Mouse (Mus musculus) heart, postnatal 0 days (tissue): ENCODE data around the gene Gfi1b. TPM values are rescaled to one million over a fixed set of nuclear protein-coding genes. Genes with fewer than 3 reads are reported as not detected.

Experiments
- ATAC-seq: fragments of 200-750 bp; cut with Nextera tagmentation; 2 replicates; pipeline ENCODE4 v1.8.0; 2017; ENCODE audit warnings: low read depth, moderate number of reproducible peaks, moderate library complexity; ENCODE audit not compliant: insufficient read depth
- DNase-seq: peaks from one replicate; pipeline ENCODE4 v3.0.0-alpha.2; 2016; ENCODE audit warnings: low spot score
- H3K27ac ChIP-seq: fragments of 300-500 bp; sonication (generic); 2 replicates; pipeline ENCODE4 v1.5.1; 2014; ENCODE audit warnings: low read depth, mild to moderate bottlenecking
- H3K27me3 ChIP-seq: fragments of 300-500 bp; sonication (generic); 2 replicates; pipeline ENCODE4 v1.6.1; 2014; ENCODE audit warnings: low read length, mixed read lengths; ENCODE audit not compliant: control insufficient read depth, insufficient read depth
- H3K36me3 ChIP-seq: fragments of 300-500 bp; sonication (generic); replicated peaks from 2 replicates; pipeline ENCODE4 v1.6.1; 2014; ENCODE audit warnings: low read length, mixed read lengths; ENCODE audit not compliant: control insufficient read depth, insufficient read depth
- H3K4me1 ChIP-seq: fragments of 300-500 bp; sonication (generic); 2 replicates; pipeline ENCODE4 v1.6.1; 2014; ENCODE audit warnings: antibody characterized with exemption; ENCODE audit not compliant: control insufficient read depth, insufficient read depth
- H3K4me2 ChIP-seq: fragments of 300-500 bp; sonication (generic); 2 replicates; pipeline ENCODE4 v1.6.1; 2014; ENCODE audit warnings: low read depth, mild to moderate bottlenecking, low read length, moderate library complexity
- H3K4me3 ChIP-seq: fragments of 300-500 bp; sonication (generic); 2 replicates; pipeline ENCODE4 v1.5.1; 2014; ENCODE audit warnings: low read depth, low read length
- H3K9ac ChIP-seq: fragments of 300-500 bp; sonication (generic); replicated peaks from 2 replicates; pipeline ENCODE4 v1.6.1; 2014; ENCODE audit warnings: low read depth, low read length, mixed read lengths
- H3K9me3 ChIP-seq: fragments of 300-500 bp; sonication (generic); replicated peaks from 2 replicates; pipeline ENCODE4 v1.6.1; 2016; ENCODE audit warnings: low read length; ENCODE audit not compliant: control insufficient read depth
- CTCF ChIP-seq: IDR thresholded peaks from 2 replicates; pipeline ENCODE4 v1.5.1; 2016; ENCODE audit warnings: antibody characterized with exemption, control low read depth, low read depth
- EP300 ChIP-seq: IDR thresholded peaks from 2 replicates; pipeline ENCODE4 v1.6.1; 2016; ENCODE audit warnings: antibody characterized with exemption, low read depth
- WGBS: fragments of 180-500 bp; shearing (Covaris S2); extraction: QIAGEN DNeasy Blood & Tissue Kit; methylation state at CpG from one replicate; pipeline ENCODE4 v1.1.7; 2014; 5-methylcytosine and 5-hydroxymethylcytosine counted together
- microRNA-seq: library from miRNA; unstranded; fragments of <30 nt; microRNA quantifications from one replicate; pipeline ENCODE4, GENCODE M21; 2016
- polyA plus RNA-seq: library from polyadenylated mRNA; unstranded; fragments of >200 nt; fragmentation: Nextera tagmentation; extraction: Ambion mirVana; gene quantifications from 2 replicates; pipeline ENCODE4 v1.2.1, GENCODE M21; 2015
- total RNA-seq: library from RNA; depleted of rRNA; stranded (reverse); fragments of >200 nt; gene quantifications from 2 replicates; pipeline ENCODE4 v1.2.3, GENCODE M21; 2014; ENCODE audit warnings: low replicate concordance; rRNA removed

The Gfi1b gene
- total and polyA plus RNA-seq, 2 experiments from 2014 or later = 0.23 TPM; not detected in 1

DNA sequence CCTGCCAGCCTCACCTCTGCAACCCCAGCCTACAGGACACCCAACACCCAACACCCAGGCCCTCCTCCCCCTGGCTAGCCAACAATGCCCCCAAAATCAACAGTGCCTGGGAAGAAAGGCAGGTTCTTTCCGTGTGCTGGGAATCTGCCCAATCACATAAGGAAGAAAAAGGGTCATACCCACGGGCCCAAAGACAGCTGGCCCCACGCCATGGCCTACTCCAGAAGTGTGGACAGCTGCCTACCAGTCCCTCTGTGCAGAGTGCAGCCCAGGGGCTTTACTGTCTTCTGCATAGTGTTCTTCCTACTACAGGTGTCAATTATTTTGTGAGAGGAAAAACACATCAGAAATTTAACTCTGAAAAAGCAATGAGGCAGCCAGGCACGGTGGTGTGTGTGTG, 46.4 kb downstream of the Gfi1b start:
- Histone ChIP-seq H3K9ac (no peak overlapping the region), H3K4me1 (no peaks in the 10 kb centered on the region), H3K36me3 (peaks cover 78% of the 10 kb centered on the region), H3K27ac (no peak overlapping the region), H3K4me3 (no peak overlapping the region), H3K27me3 (no peaks in the 10 kb centered on the region), H3K9me3 (no peaks in the 10 kb centered on the region), H3K4me2 (no peak overlapping the region)
- ATAC-seq (no peak), DNase-seq (no peak)
- WGBS = 63% methylated on average over 4 of the region's 4 CpGs
- TF ChIP-seq CTCF (no peak), EP300 (no peak)

DNA sequence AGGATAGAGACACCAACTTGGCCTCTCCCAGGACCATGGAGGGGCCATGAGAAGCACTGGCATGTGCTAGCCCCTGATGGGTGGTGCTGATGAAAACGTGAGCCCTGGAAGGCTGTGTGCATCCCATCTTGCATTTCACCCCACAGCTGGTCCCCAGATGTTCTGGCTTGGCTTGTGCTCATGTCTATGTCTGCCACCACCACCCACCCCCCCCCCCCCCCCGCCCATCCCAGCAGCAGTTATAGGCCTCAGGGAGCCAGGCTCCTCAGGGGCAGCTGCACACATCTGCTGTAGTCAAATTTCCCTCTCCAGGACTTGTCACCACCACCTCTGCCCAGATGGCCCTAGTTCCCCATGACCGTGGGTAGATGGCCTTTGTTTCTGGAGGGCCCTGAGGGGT, 51.9 kb downstream of the Gfi1b start:
- Histone ChIP-seq H3K4me1 (no peaks in the 10 kb centered on the region), H3K27ac (no peak overlapping the region), H3K9me3 (no peaks in the 10 kb centered on the region), H3K4me2 (no peak overlapping the region), H3K27me3 (no peaks in the 10 kb centered on the region), H3K4me3 (no peak overlapping the region), H3K36me3 (peaks cover 90% of the 10 kb centered on the region), H3K9ac (no peak overlapping the region)
- TF ChIP-seq CTCF (no peak), EP300 (no peak)
- 71% methylated on average over 2 of the region's 3 CpGs for whole genome bisulfite sequencing
- DNase-seq (no peak), ATAC-seq (no peak)

DNA sequence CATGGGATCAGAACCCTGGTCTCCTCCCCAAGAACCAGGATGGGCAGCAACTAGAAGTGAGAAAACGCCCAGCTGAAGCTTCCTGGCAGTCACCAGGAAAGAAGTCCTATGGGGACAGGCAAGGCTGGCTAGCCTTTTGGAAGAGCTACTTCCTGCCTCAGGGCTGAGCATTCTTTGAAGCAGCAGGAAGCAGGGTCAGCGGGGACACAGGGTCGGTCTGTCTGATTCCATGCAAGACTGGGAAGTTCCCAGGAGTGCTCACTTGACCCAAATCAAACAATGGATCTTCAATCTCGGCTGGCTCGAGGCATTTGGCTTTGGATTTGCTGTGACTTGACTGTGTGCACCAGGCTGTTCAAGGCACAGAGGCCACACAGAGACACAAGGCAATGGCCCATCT, 55.2 kb downstream of the Gfi1b start:
- DNase-seq (peak; percentile 14), ATAC-seq (peak; percentile 38; the same call in 1 of the 2 replicates)
- Histone ChIP-seq H3K27me3 (no peaks in the 10 kb centered on the region), H3K4me2 (no peak overlapping the region), H3K9ac (no peak overlapping the region), H3K9me3 (no peaks in the 10 kb centered on the region), H3K4me3 (no peak overlapping the region), H3K36me3 (peaks cover 58% of the 10 kb centered on the region), H3K27ac (no peak overlapping the region), H3K4me1 (no peaks in the 10 kb centered on the region)
- 72% methylated on average over 5 of the region's 5 CpGs for WGBS
- TF ChIP-seq EP300 (no peak), CTCF (no peak)

DNA sequence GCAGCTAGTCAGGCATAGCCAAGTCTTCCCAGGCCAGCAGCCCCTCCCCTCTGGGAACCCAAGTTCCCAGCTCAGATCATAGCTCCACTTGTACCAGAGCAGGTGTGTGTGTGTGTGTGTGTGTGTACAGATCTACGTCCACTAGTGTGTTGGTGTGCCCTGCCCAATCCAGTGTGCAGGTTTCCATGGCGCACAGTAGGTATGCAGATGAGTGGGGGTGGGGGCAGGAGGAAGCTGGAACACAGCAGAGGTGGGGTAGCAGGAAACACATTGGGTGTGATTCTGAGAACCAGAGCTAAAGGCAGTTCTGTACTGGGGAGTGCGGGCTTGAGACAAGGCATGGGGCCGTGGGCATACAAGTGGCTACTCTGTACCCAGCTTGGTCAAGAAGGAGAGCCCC, 57.4 kb downstream of the Gfi1b start:
- no peak overlapping the region for H3K9ac ChIP-seq
- H3K27ac ChIP-seq = no peak overlapping the region
- ATAC-seq = no peak
- TF ChIP-seq EP300 = no peak
- no peak for TF ChIP-seq CTCF
- no peak overlapping the region for H3K4me3 ChIP-seq
- no peak for DNase-seq
- no peaks in the 10 kb centered on the region for H3K27me3 ChIP-seq
- no peaks in the 10 kb centered on the region for H3K9me3 ChIP-seq
- peaks cover 37% of the 10 kb centered on the region for H3K36me3 ChIP-seq
- H3K4me2 ChIP-seq = no peak overlapping the region
- WGBS = 87% methylated on average over 4 of the region's 4 CpGs
- no peaks in the 10 kb centered on the region for H3K4me1 ChIP-seq

DNA sequence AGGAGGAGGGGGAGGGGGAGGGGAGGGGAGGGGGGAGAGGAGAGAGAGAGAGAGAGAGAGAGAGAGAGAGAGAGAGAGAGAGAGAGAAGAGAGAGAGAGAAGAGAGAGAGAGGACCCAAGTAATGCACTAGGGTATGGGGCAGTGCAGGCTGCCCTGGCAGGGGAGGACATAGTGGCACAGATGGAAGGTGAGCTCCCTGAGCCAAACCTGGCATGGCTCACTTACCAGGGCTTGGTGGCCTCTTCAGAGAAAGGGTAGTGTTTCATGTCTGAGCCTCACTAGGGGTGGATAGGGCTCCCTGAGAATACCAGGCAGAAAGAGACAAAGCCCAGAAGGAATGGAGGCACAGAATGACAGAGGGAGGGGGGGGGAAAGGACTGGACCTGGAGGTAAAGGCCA, 58.0 kb downstream of the Gfi1b start:
- Histone ChIP-seq H3K9me3 (no peaks in the 10 kb centered on the region), H3K9ac (no peak overlapping the region), H3K4me1 (no peaks in the 10 kb centered on the region), H3K4me2 (no peak overlapping the region), H3K27ac (no peak overlapping the region), H3K4me3 (no peak overlapping the region), H3K36me3 (peaks cover 31% of the 10 kb centered on the region), H3K27me3 (no peaks in the 10 kb centered on the region)
- ATAC-seq = no peak
- DNase-seq = no peak
- TF ChIP-seq CTCF (no peak), EP300 (no peak)

DNA sequence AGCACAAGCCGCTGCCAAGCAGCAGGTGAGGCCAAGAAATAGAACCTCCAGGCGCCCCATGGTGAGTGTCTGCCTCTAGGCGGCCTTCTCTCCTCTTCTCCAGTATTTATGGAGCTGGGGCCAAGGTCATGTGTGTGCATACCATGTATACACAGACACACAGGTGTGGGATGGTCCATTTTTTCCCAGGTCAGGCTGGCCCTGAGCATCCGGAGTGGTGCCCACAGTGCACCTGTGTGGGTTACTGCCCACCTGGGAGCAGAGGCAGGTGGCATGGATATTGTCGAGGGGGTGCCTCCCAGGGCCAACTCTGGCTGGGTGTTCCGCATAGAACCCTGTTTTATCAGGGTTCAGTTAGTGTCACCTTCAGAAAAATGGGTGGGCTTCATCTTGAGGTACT, 58.5 kb downstream of the Gfi1b start, which contains the start of gene Cel:
Cel (minus strand) TSS at position 101 of the 400 bp plus-strand sequence.
- Histone ChIP-seq H3K27me3 (no peaks in the 10 kb centered on the region), H3K4me1 (no peaks in the 10 kb centered on the region), H3K9me3 (no peaks in the 10 kb centered on the region), H3K4me2 (no peak within 1 kb of the TSS), H3K4me3 (no peak within 1 kb of the TSS), H3K27ac (no peak within 1 kb of the TSS), H3K9ac (no peak within 1 kb of the TSS), H3K36me3 (peaks cover 26% of the 10 kb centered on the region)
- TF ChIP-seq CTCF (no peak), EP300 (no peak)
- DNase-seq (no peak), ATAC-seq (no peak)
- 65% methylated on average over 6 of the region's 6 CpGs for WGBS

Small RNA genes within 50 kb of the gene (microRNA-seq; reads per million reads assigned to microRNA genes)
- gene Gm22824 = not detected

Other genes with a start within 250 kb of the Gfi1b start
- gene Ppp1r26, start 175.2 kb downstream of the Gfi1b start, total RNA-seq = 4.4 and 18.0 TPM in 2 replicates
- 1.7 and 2.0 TPM in 2 replicates for gene Ppp1r26, start 175.2 kb downstream of the Gfi1b start, polyA plus RNA-seq
- not detected in 2 replicates for gene 1700007K13Rik, start 155.7 kb downstream of the Gfi1b start, total RNA-seq
- 0.15 and 0.65 TPM in 2 replicates for gene 1700007K13Rik, start 155.7 kb downstream of the Gfi1b start, polyA plus RNA-seq
- gene Mrps2, start 153.9 kb downstream of the Gfi1b start, total RNA-seq = 29.8 and 37.1 TPM in 2 replicates
- 40.9 and 45.0 TPM in 2 replicates for gene Mrps2, start 153.9 kb downstream of the Gfi1b start, polyA plus RNA-seq
- gene Gbgt1, start 125.1 kb downstream of the Gfi1b start, total RNA-seq = 0.15 and 0.42 TPM in 2 replicates
- 0.11 TPM in 1 of 2 replicates, not detected in the other for gene Gbgt1, start 125.1 kb downstream of the Gfi1b start, polyA plus RNA-seq
- gene Gm10134, start 115.9 kb downstream of the Gfi1b start, total RNA-seq = not detected in 2 replicates
- gene Gm10134, start 115.9 kb downstream of the Gfi1b start, polyA plus RNA-seq = 0.49 TPM in 1 of 2 replicates, not detected in the other
- gene Ralgds, start 108.9 kb downstream of the Gfi1b start, total RNA-seq = 34.9 and 35.7 TPM in 2 replicates
- 12.2 and 13.1 TPM in 2 replicates for gene Ralgds, start 108.9 kb downstream of the Gfi1b start, polyA plus RNA-seq
- not detected in 2 replicates for gene Cel, start 58.6 kb downstream of the Gfi1b start, total RNA-seq
- not detected in 2 replicates for gene Cel, start 58.6 kb downstream of the Gfi1b start, polyA plus RNA-seq
- gene Gtf3c5, start 38.2 kb downstream of the Gfi1b start, total RNA-seq = 14.0 and 14.3 TPM in 2 replicates
- 12.4 and 12.7 TPM in 2 replicates for gene Gtf3c5, start 38.2 kb downstream of the Gfi1b start, polyA plus RNA-seq
- gene Tsc1, start 19.2 kb upstream of the Gfi1b start, total RNA-seq = 12.8 and 14.6 TPM in 2 replicates
- 7.2 and 7.7 TPM in 2 replicates for gene Tsc1, start 19.2 kb upstream of the Gfi1b start, polyA plus RNA-seq
- not detected in 2 replicates for gene Spaca9, start 77.7 kb upstream of the Gfi1b start, total RNA-seq
- 0.66 and 1.2 TPM in 2 replicates for gene Spaca9, start 77.7 kb upstream of the Gfi1b start, polyA plus RNA-seq
- gene Ak8, start 78.2 kb upstream of the Gfi1b start, total RNA-seq = not detected in 2 replicates
- 0.37 and 0.59 TPM in 2 replicates for gene Ak8, start 78.2 kb upstream of the Gfi1b start, polyA plus RNA-seq
- gene Gtf3c4, start 218.4 kb upstream of the Gfi1b start, total RNA-seq = 26.4 and 72.5 TPM in 2 replicates
- 3.6 and 4.0 TPM in 2 replicates for gene Gtf3c4, start 218.4 kb upstream of the Gfi1b start, polyA plus RNA-seq
- gene Ddx31, start 218.4 kb upstream of the Gfi1b start, total RNA-seq = 2.1 and 9.3 TPM in 2 replicates
- 4.1 TPM in 2 replicates for gene Ddx31, start 218.4 kb upstream of the Gfi1b start, polyA plus RNA-seq